Mouse (Mus musculus): ENCODE data around the gene Rarg.

DNA sequence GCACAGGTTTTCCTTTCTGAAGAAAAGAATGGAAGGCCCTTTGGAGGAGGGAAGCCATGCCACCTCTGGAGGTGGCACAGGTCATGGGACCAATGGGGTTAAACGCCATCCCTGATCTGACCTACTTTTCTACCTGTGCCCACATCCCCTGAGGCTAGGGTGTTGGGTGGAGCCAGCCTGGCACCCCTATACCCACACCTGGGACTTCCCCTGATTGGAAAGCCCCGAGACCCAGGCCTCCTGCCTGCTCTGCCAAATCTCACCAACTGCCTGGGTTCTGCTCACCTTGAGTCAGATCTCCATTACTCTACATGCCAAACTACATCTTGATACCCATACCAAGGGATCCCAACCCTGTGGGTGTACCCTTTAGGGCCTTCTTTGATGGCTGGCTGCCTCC is 5.7 kb upstream of the Rarg start:
- no peak for TF ChIP-seq TAL1 (IDR thresholded peaks at IDR 0.05; ENCODE audit: low read length)
- no peak for TF ChIP-seq GATA1 (IDR thresholded peaks at IDR 0.05; ENCODE audit: low read length)

Data from erythroblast, embryonic 14.5 days (primary cell).